Mouse (Mus musculus) limb, embryonic 10.5 days (tissue): ENCODE measurements around the gene Arhgef15. TPM values are rescaled to one million over a fixed set of nuclear protein-coding genes. Genes with fewer than 3 reads are reported as not detected.
"Not testable (repeated sequence)": the region's sequence is repeated elsewhere in the genome, so short reads cannot be mapped to it uniquely, and the experiment has no call there.

Source experiments
- DNase-seq: peaks from one replicate; pipeline ENCODE4 v3.0.0-alpha.2; 2017; ENCODE audit warnings: low spot score
- H3K27ac ChIP-seq: fragments of 300-500 bp; sonication (generic); 2 replicates; pipeline ENCODE4 v1.5.1; 2016; ENCODE audit warnings: mild to moderate bottlenecking
- H3K27me3 ChIP-seq: fragments of 300-500 bp; sonication (generic); 2 replicates; pipeline ENCODE4 v1.6.1; 2016; ENCODE audit warnings: low read depth, mild to moderate bottlenecking; ENCODE audit not compliant: poor library complexity, severe bottlenecking
- H3K36me3 ChIP-seq: fragments of 300-500 bp; sonication (generic); 2 replicates; pipeline ENCODE4 v1.6.1; 2016; ENCODE audit warnings: mild to moderate bottlenecking, moderate library complexity
- H3K4me1 ChIP-seq: fragments of 300-500 bp; sonication (generic); 2 replicates; pipeline ENCODE4 v1.6.1; 2016
- H3K4me3 ChIP-seq: fragments of 300-500 bp; sonication (generic); 2 replicates; pipeline ENCODE4 v1.5.1; 2016; ENCODE audit warnings: mild to moderate bottlenecking, moderate library complexity
- H3K9me3 ChIP-seq: fragments of 300-500 bp; sonication (generic); replicated peaks from 2 replicates; pipeline ENCODE4 v1.6.1; 2016; ENCODE audit warnings: mild to moderate bottlenecking
- WGBS: fragments of 180-500 bp; shearing (Covaris S2); methylation state at CpG from one replicate; pipeline ENCODE4 v1.1.7; 2016; 5-methylcytosine and 5-hydroxymethylcytosine counted together
- polyA plus RNA-seq: library from polyadenylated mRNA; unstranded; fragments of >200 nt; fragmentation: Nextera tagmentation; extraction: Ambion mirVana; gene quantifications from 2 replicates; pipeline ENCODE4 v1.2.1, GENCODE M21; 2016

Arhgef15 gene
- polyA plus RNA-seq, 1 experiment from 2014 or later: 9.0 TPM

DNA sequence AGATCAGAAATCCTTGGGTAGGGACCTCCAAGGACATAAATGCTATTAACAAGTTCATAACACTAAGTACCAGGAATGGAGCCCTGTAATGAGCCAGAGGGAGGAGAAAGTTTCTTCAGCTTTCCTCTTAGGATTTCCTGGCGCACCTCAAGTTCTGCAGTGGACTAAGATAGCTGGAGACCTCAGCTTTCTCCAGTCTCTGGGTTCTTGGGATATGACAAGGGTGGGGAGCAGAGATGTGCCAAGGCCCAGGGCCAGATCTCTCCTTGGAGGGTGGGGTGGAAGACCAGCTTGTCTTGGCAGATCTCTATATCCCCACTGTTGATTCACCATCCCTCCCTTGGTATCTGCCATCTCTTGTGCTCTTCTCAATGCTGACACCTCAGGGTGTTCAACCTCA, 18.3 kb upstream of the Arhgef15 start:
- Histone ChIP-seq H3K36me3 (peaks cover 9% of the 10 kb centered on the region; the same call in 1 of the 2 replicates), H3K4me1 (peaks cover 22% of the 10 kb centered on the region), H3K4me3 (no peak overlapping the region), H3K9me3 (no peaks in the 10 kb centered on the region), H3K27me3 (no peaks in the 10 kb centered on the region), H3K27ac (no peak overlapping the region)
- WGBS: 90% methylated on average over 1 of the region's 1 CpGs
- DNase-seq: no peak

DNA sequence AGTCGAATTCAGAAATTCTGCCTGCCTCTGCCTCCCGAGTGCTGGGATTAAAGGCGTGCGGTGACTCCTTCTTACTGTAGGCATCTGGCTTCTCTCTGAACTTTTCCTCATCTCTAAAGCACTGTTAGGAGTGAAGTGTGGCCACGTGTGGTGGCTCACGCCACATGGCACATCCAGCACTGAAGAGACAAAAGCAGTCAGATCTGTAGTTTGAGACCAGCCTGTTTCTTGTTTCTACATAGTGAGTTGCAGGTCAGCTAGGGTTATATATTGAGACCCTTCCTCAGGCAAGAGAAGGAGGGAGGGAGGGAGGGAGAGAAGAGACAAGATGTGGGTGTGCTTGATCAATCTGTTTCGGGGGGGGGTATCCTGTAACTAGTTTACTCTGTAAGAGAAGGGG, 17.8 kb upstream of the Arhgef15 start, which contains the start of gene Rangrf:
Gene Rangrf, minus strand, starts transcription at position 101 of the 400 bp plus-strand sequence.
- Histone ChIP-seq H3K27me3 (no peaks in the 10 kb centered on the region), H3K4me3 (peak within 1 kb of the TSS; percentile 60), H3K4me1 (peaks cover 22% of the 10 kb centered on the region), H3K9me3 (no peaks in the 10 kb centered on the region), H3K27ac (0 out of 2 replicates have a peak within 1 kb of the TSS, but pooled peaks have one; percentile 58), H3K36me3 (peaks cover 10% of the 10 kb centered on the region; the same call in 1 of the 2 replicates)
- no peak for DNase-seq
- WGBS: 85% methylated on average over 7 of the region's 7 CpGs

DNA sequence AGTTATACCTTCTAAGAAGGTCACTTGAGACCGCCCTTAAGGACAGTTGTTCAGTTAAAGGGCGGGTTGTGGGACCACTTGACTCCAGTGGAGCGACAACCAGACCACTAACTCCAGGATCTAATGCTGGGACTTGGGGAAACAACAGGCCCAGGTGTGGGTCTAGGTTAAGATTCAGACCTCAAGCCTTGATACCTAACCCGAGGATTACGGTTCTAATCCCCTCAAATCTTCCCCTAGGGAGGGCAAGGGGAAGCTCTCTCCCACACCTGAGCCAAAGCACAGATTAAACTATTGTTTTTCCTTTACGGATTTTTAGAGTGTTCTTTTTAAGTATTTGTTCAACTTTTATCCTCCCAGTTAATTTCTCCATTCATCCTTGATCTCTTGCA, 16.8 kb upstream of the Arhgef15 start:
- DNase-seq: no peak
- Histone ChIP-seq H3K27ac (0 out of 2 replicates have a peak overlapping the region, but pooled peaks have one; percentile 58), H3K36me3 (peaks cover 10% of the 10 kb centered on the region; the same call in 1 of the 2 replicates), H3K9me3 (no peaks in the 10 kb centered on the region), H3K27me3 (no peaks in the 10 kb centered on the region), H3K4me3 (peak overlapping the region; percentile 60), H3K4me1 (peaks cover 22% of the 10 kb centered on the region)
- 39% methylated on average over 6 of the region's 6 CpGs for WGBS

DNA sequence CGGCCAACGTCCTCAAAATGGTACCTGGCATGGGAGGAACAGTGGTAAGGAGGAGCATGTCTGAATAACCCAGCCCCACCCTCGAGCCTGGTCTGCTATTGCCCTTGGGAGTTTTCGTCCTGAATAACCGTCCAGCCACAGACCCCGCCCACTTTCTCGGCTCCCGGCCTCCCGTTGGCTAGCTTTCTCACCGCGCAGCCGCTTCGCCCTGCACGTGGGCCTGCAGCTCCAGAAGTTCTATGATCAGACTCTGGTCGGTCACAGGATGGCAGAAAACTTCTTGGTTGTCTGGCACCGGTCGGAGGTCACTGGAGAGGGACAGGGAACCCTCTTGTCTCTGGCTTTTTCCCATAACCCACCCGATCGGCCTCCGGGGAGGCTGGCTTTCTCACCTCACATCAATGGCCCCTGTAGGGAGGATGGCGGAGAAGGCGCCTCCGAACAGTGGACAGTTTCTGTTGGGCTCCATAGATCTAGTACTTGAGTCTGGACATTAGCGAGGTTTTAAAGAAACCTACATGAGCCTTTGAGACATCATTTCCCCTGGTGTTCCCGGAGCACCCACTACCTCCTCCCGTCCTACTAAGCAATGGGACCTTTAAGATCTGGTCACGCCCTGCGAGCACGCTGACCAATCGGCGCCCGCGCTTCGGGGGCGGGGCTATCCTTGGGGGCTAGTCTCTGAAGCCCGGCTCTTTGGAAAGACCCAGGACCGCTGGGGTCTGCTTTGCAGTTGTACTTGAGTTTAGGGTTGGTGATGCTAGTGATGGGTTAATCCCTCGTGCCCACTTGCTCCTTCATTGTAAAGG, 16.2 kb upstream of the Arhgef15 start:
- Histone ChIP-seq H3K4me1 (peaks cover 26% of the 10 kb centered on the region), H3K4me3 (peak overlapping the region; percentile 60), H3K27ac (peak overlapping the region; percentile 79)
- not testable (repeated sequence) for H3K36me3 ChIP-seq, H3K27me3 ChIP-seq, H3K9me3 ChIP-seq
- DNase-seq: peak; percentile 92
- WGBS: under 1% methylated on average over 38 of the region's 38 CpGs

DNA sequence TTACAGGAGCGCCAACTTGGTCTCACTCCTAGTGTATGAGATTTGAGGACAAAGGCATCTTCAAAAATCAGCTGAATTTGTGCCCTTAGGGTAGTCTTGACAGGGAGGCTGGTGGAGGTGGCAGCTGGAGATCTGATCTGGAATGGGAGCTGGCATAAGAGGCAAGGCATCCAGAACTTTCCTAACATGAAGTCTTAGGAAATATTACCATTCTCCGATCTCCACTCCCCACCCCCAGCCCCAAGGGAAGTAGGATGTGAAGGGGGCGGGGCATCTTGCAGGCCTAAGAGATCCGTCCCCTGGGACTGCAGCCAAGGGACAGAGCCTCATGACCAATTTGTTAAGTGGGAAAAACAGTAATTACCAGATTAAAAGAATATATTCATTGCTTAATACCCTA, 13.0 kb upstream of the Arhgef15 start:
- Histone ChIP-seq H3K27ac (no peak overlapping the region), H3K4me1 (peaks cover 43% of the 10 kb centered on the region), H3K36me3 (peaks cover 10% of the 10 kb centered on the region; the same call in 1 of the 2 replicates), H3K4me3 (no peak overlapping the region), H3K27me3 (peaks cover 5% of the 10 kb centered on the region; the same call in 1 of the 2 replicates), H3K9me3 (no peaks in the 10 kb centered on the region)
- no peak for DNase-seq
- 78% methylated on average over 4 of the region's 4 CpGs for WGBS

DNA sequence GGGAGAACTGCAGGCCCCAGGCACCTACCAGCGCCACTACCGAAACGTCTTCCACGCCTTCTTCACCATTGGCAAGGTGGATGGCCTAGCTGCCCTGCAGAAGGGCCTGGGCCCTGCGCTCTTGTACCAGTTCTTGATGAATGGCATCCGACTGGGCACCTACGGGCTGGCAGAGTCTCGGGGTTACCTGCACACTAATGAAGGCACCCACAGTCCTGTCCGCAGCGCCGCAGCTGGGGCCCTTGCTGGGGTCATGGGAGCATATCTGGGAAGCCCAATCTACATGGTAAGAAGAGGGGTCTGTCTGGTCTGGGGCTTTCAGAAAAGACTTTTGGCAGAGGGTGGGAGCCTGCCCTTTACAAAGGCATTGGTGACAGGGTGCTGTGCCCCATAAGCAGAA, 11.5 kb upstream of the Arhgef15 start:
- no peak for DNase-seq
- H3K4me1 ChIP-seq: peaks cover 38% of the 10 kb centered on the region
- no peak overlapping the region for H3K27ac ChIP-seq
- 89% methylated on average over 11 of the region's 11 CpGs for WGBS
- peak overlapping the region; percentile 68; the same call in 1 of the 2 replicates for H3K4me3 ChIP-seq
- H3K27me3 ChIP-seq: peaks cover 5% of the 10 kb centered on the region; the same call in 1 of the 2 replicates
- no peaks in the 10 kb centered on the region for H3K9me3 ChIP-seq
- peaks cover 10% of the 10 kb centered on the region; the same call in 1 of the 2 replicates for H3K36me3 ChIP-seq

DNA sequence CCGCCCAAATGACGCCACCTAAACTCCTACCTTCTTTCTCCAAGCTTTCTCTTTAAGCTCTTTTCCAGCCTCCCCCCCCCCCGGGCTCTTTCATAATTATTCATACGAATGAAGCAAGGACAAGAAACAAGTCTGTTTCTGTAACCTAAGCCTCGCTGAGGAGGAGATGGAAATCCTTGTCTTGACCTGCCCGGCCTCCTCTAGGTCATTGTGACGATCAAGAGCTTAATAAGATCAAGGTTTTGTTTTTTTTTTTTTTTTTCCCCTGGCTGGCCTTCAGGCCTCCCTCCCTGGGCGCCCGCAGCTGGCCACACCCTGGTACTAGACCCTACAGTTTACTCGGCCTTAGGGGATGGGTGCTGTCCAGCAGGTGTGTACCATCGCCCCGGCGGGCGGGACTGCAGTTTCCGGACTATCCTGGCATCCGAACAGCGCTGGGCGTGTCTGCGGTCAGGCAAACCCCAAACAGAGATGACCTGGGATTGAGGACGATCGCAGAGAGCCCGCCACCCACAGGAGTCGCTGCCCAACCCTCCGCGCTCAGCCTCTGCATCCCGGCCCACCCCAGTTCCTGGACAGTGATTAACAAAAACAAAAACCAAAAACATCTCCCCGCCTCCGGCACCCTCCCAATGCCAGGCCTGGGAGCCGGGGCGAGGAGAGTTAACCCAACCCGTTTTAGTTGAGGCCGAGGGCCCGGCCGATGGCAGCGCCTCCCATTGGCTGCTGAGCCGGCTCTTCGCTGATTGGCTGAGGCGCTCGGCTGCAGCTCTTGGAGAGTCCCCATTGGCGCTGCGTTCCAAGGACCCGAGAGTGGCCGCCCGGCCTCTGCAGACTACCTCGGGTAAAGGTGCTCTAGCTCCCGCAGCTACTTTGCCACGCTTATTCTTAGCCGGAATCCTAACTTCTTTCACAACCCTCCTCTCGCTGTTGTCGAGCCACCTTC, 10.3 kb upstream of the Arhgef15 start, which contains the start of gene Slc25a35:
Gene Slc25a35, plus strand, starts transcription at position 795 of the 946 bp plus-strand sequence.
- Histone ChIP-seq H3K4me1 (peaks cover 31% of the 10 kb centered on the region), H3K27me3 (peaks cover 5% of the 10 kb centered on the region; the same call in 1 of the 2 replicates)
- 1% methylated on average over 50 of the region's 50 CpGs for WGBS

DNA sequence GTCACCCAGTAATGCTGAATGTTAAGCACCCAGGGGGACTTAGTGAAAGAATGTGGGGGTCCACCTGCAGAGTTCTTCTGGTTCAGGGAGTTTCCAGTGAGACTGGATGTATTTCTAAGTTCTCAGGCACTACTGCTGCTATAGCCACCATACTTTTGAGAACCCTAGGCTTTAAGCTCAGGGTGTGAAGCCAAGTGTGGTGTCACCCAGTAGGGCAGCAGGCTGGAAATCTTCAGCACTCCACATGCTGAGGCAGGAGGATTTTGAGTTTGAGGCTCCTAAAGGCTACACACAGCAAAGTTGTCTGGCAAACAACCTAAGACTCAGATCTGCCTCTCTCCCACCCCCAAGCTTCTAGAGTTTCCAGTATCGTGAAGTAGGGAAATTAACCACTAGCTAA, 9.3 kb upstream of the Arhgef15 start:
- H3K4me1 ChIP-seq: peaks cover 27% of the 10 kb centered on the region
- H3K27ac ChIP-seq: no peak overlapping the region
- H3K27me3 ChIP-seq: peaks cover 5% of the 10 kb centered on the region; the same call in 1 of the 2 replicates
- H3K4me3 ChIP-seq: no peak overlapping the region
- 64% methylated on average over 1 of the region's 1 CpGs for WGBS
- peaks cover 7% of the 10 kb centered on the region; the same call in 1 of the 2 replicates for H3K36me3 ChIP-seq
- no peaks in the 10 kb centered on the region for H3K9me3 ChIP-seq
- no peak for DNase-seq

More for the DNA sequence above, 10.3 kb upstream of the Arhgef15 start, which contains the start of gene Slc25a35:
- Histone ChIP-seq H3K36me3 (peaks cover 10% of the 10 kb centered on the region; the same call in 1 of the 2 replicates), H3K27ac (peak within 1 kb of the TSS; percentile 63), H3K9me3 (no peaks in the 10 kb centered on the region), H3K4me3 (peak within 1 kb of the TSS; percentile 68)
- peak; percentile 90 for DNase-seq

DNA sequence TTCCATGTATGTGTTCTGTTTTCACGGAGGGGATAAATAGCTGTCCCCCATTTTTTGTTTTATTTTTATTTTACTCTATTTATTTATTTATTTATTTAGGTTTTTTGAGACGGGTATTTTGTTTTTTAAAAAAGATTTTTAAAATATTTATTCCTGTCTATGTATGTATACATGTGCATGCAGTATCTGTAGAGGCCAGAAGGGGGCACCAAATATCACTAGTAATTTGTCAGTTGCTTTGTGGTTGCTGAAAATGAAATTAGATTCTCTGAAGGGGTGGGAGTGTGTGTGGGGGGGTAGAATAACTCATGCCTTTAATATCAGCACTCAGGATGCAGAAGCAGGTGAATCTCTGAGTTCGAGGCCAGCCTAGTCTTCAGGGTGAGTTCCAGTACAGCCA, 8.6 kb upstream of the Arhgef15 start:
- Histone ChIP-seq H3K27ac (no peak overlapping the region), H3K4me1 (peaks cover 26% of the 10 kb centered on the region), H3K9me3 (no peaks in the 10 kb centered on the region), H3K27me3 (peaks cover 5% of the 10 kb centered on the region; the same call in 1 of the 2 replicates), H3K36me3 (peaks cover 3% of the 10 kb centered on the region; the same call in 1 of the 2 replicates), H3K4me3 (no peak overlapping the region)
- WGBS: 31% methylated on average over 3 of the region's 3 CpGs
- peak; percentile 58 for DNase-seq

DNA sequence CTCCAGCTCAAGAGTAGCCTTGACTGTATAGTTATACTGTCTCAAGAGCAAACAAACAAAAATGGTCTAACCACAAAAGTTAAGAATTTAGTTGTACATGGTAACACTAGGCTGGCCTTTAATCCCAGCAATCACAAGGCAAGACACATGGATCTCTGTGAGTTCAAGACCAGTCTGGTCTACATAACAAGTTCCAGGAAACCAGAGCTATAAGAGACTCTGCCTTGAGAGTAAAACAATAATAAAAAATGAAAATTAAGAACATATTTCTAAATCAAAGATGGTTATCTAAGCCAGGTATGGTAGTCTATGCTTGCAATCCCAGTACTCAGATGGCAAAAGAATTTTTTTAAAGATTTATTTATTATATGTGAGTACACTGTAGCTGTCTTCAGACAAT, 7.8 kb upstream of the Arhgef15 start:
- no peaks in the 10 kb centered on the region for H3K36me3 ChIP-seq
- H3K9me3 ChIP-seq: no peaks in the 10 kb centered on the region
- no peak overlapping the region for H3K27ac ChIP-seq
- no peak for DNase-seq
- H3K4me3 ChIP-seq: no peak overlapping the region
- H3K4me1 ChIP-seq: peaks cover 26% of the 10 kb centered on the region
- peaks cover 5% of the 10 kb centered on the region; the same call in 1 of the 2 replicates for H3K27me3 ChIP-seq

DNA sequence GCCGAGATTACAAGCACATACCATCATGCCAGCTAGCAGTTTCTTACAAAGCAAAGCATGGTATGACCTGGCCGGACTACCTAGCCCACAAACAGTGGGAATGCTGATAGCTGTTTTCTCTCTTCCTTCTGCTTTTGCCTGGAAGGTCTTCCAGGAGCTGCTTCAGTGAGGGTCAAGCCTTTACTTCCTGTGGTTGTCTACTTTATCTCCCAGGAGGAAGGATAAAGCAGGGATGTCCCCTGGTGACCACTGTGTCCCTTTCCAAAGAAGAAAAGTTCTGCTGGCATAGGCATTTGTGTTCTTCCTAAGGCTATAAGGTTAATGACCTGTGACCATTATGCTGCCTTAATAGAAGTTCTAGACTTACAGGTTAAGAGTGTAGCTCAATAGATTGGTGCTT, 6.1 kb upstream of the Arhgef15 start:
- WGBS: 85% methylated on average over 2 of the region's 2 CpGs
- Histone ChIP-seq H3K9me3 (no peaks in the 10 kb centered on the region), H3K27ac (no peak overlapping the region), H3K36me3 (no peaks in the 10 kb centered on the region), H3K27me3 (no peaks in the 10 kb centered on the region; the same call in 1 of the 2 replicates), H3K4me1 (peaks cover 21% of the 10 kb centered on the region), H3K4me3 (no peak overlapping the region)
- DNase-seq: no peak

DNA sequence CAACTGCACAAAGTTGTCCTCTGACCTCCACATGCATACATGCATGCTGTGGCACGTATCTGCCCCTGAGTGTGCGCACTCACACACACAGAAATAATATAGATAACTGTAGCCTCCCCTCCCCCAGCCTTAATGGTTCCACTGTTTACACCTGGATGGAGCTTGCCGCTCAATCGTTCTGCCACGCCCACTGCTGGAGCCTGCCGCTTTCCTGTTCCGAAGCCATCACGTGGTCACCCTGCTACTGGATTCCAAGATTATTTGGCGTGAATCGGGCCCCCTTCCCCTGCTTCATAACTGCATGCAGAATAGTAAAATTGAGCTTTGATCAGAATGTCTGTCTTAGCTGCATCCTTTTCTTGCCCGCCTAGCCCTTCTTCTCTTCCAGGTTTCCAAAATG, 4.9 kb upstream of the Arhgef15 start:
- not testable (repeated sequence) for H3K9me3 ChIP-seq, H3K36me3 ChIP-seq, H3K27ac ChIP-seq, H3K4me3 ChIP-seq, H3K27me3 ChIP-seq, DNase-seq
- peaks cover 16% of the 10 kb centered on the region for H3K4me1 ChIP-seq
- 28% methylated on average over 11 of the region's 11 CpGs for WGBS
